Mouse (Mus musculus): ENCODE measurements around the gene Racgap1.

The Racgap1 gene

GRCm38 (mm10) chr15:99614273-99614672 is 37.2 kb downstream of the Racgap1 start:
- DNase-seq: no peak

DNA sequence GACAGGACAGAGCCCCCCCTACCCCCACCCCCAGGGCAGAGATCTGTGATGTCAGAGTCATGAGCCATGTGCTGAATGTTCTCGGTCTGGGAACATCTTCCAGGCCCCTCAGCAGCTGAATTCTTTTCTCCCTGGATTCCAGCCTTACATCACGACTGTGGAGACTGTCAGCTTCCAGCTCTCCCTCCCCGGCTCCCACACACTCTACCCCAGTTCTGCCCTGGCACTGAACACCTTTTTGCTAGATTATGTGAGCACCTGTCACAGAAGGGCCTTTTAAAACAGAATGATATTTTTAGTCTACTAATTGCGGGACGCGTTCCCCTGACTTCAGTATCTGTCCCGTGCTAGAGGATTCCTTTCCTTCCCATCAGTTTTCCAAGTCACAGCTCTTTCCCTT is 39.9 kb downstream of the Racgap1 start:
- no peak for DNase-seq

- DNase-seq: no peak
Observed at GRCm38 (mm10) chr15:99608382-99609125, 42.9 kb downstream of the Racgap1 start.

GRCm38 (mm10) chr15:99607388-99608113 is 43.9 kb downstream of the Racgap1 start:
- no peak for DNase-seq

GRCm38 (mm10) chr15:99606515-99606914 is 44.9 kb downstream of the Racgap1 start:
- DNase-seq: no peak

DNA sequence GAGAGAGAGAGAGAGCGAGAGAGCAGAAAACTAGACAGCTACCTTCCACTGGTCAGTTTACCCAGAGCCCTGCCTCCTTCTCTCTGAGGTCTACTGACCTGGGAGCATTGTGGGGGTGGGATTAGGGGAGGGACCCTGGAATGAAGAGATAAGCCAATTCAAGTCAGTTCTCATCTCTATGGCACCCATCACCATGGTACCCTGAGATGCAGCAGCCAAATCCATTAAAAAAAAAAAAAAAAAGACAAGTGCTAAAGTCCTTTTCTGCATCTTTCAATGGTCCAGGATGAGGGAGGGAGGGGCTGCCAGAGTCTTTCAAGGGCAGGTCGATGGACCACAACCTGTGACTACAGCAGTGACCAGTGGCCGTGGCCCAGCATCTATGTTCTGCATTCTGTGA is 45.9 kb downstream of the Racgap1 start:
- no peak for DNase-seq

DNA sequence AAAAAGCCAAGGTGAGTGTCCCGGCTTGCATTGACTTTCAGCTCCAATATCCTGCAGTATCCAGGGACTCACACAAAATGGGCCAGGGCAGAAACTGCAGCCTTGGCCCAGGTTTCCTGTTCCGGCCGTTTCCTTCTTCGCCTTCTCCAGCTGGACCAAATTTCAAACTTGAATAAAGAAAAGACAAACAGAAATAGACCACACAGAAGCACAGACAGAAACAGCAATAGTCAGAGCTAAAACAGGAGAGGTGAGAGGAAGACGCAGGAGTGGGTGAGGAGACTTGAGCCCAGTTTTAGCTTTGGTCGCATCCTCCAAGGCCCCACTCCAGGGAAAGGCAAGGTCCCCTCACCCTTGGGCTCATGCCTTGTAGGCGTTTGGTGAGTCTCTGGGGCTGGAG is 48.2 kb downstream of the Racgap1 start:
- no peak for DNase-seq

DNA sequence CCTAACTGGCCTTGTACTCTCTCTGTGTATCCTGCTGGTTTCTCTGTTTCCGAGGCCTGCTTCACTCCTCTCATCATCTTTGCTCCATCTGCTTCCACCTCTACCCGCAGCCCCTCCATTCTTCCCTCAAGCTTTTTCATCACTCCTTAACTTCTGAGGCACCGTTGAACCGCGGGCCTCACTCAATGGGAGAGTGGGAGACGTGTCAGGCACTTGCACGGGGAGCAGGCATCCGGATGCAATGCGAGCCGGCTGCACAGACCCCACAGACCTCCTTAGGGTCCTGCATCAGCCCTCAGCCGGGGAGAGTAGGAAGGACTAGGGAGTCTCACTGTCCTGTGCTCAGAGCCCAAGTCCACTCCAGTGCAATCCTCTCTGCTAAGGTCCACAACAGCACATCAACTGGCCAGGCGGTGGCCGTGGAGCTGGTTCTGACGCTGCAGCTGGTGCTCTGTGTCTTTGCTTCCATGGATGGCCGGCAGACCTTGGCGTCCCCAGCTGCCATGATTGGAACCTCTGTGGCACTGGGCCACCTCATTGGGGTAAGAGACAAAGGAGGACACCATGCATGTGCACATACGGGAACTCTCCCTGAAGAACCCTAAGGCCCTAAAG is 49.1 kb downstream of the Racgap1 start:
- DNase-seq: no peak

GRCm38 (mm10) chr15:99601823-99602120 is 49.7 kb downstream of the Racgap1 start:
- DNase-seq: no peak

GRCm38 (mm10) chr15:99600986-99601822 is 50.3 kb downstream of the Racgap1 start, which contains the start of gene Aqp6:
Gene Aqp6, plus strand, starts transcription at chr15:99601400.
- DNase-seq: no peak

- no peak for DNase-seq
Observed at GRCm38 (mm10) chr15:99599245-99600070, 52.0 kb downstream of the Racgap1 start.

DNA sequence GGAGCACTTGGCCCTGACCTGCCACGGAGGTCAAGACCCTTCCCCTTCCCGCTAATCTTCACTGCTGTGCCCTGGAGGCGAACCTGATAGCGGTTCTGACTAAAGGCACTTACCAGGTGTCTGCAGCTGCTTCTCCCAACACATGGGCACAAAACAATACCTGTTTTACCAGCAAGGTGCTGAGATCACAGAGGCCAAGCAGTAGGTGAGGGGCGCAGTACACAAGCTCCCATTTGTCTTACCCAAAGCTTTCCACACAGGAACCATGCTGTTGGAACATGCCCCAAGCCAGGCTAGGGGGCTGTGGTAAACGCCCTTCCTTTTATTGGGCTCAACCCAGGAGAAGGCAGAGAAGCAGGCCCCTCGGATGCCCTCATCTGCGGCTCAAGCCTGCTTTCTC is 53.9 kb downstream of the Racgap1 start:
- DNase-seq: peak; percentile 7

- DNase-seq: peak; percentile 4
Observed at GRCm38 (mm10) chr15:99596841-99597240, 54.6 kb downstream of the Racgap1 start.

DNA sequence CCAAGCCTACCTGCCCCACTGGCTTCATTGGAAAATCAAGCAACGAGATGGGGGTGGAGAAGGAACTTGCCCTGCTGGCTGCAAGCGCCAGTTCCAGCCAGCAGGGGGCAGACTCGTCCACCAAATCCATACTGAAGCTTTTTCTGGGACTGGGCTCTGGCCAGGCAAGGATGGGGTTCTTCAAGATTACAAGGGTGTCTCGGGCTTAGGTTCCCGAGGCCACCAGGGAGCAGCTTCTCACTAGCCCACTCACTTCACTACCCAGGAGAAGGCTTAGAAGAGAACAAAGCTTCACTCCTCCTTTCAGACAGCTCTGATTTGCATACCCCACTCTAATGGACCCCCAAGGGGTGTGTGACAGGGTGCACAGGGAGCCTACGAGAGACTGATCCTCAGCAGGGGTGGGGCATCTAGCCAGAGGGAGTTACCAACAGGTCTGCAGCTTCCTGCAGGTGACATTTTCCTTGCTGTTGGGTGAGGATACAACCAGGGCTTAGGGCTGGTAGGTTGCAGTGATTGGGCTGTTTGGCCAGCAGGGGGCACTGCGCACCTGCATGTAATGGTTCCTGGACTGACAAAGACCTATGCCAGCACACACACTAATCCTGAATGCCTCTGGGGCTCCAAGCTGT is 55.3 kb downstream of the Racgap1 start:
- peak; percentile 89 for DNase-seq

GRCm38 (mm10) chr15:99594951-99595350 is 56.5 kb downstream of the Racgap1 start:
- DNase-seq: no peak

- DNase-seq: no peak
Observed at GRCm38 (mm10) chr15:99592877-99593276, 58.6 kb downstream of the Racgap1 start.

- peak; percentile 10 for DNase-seq
Observed at GRCm38 (mm10) chr15:99592177-99592576, 59.3 kb downstream of the Racgap1 start.

DNA sequence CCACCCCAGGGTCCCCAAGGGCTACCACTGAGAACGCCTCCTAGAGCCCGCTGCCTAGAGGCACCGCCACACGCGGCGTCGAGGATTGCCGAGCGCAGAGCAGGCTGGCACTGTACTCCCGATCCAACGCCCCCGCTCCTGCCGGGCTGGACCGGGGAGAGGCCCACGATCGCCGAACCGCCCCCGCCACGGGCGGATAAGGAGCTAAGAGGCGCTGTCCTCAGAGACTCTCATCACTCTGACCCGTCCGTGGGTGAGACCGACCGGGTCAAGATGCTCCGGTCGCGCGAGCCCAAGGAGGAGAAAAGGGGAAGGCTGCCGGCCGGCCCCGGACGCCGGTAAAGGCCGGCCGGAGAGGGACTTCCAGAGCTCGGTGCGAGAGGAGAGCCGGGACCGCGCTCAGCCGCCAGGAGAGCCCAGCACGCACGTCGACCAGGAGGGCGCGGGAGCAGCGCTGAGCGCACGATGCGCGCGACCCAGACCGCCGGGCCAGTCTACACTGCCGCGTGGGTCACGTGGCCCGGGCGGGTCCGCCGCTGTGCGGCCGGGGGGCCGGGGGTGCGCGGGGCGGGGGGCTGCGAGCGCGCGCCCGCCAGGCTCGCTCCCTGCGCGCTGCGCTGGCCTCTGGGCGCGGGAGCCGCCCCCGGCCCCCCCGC is 60.9 kb downstream of the Racgap1 start, which contains the start of gene Aqp5:
TSS of gene Aqp5 (plus strand) at position 354 of the 656 bp plus-strand sequence.
- peak; percentile 51 for DNase-seq

DNA sequence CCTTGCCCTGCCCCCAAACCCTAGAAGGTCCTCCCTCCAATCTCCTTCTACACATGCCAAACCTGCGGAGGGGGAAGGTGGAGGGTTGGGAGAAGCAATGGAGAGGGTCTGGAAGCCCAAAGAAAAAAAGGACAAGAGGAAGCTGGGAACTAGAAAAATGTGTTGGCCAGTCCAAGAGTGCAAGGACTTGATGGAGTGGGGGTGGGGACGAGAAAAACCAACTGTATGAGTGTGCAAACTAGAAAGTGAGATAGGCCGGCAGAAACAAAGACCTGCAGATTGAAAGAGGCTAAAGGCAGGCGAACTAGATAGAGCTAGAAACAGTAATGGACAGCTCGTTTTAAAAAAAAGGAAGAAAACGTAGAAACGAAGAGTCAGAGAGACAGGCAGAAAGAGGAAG is 61.8 kb downstream of the Racgap1 start:
- peak; percentile 4 for DNase-seq

- peak; percentile 8 for DNase-seq
Observed at GRCm38 (mm10) chr15:99589237-99589636, 62.2 kb downstream of the Racgap1 start.

DNA sequence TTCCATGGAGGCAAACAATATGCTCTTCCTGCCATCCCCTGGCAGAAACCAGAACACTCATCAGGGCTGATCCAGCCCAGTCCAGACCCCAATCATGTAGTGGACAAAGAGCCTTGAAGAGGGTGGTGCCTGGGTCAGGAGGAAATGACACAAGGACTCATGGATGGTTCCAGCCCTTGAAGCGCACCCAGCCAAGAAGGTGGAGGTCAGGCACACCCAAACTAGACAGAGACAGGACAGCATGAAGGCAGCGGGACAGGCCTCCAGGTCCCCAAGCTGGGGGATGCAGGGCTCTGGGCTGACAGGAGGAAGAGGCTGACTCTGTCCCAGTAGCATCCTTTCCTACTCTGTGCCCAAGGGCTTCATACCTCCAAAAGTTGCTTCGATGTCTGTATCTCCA is 64.9 kb downstream of the Racgap1 start:
- DNase-seq: peak; percentile 5
